Mouse (Mus musculus) heart, embryonic 11.5 days (tissue): ENCODE data around the gene S1pr4. TPM values are rescaled to one million over a fixed set of nuclear protein-coding genes. Genes with fewer than 3 reads are reported as not detected.

Experiments used
- ATAC-seq: fragments of 200-750 bp; cut with Nextera tagmentation; replicated peaks from 2 replicates; pipeline ENCODE4 v1.8.0; 2017; ENCODE audit warnings: moderate library complexity; ENCODE audit not compliant: insufficient number of reproducible peaks, low FRiP score, low TSS enrichment
- H3K27ac ChIP-seq: fragments of 300-500 bp; sonication (generic); 2 replicates; pipeline ENCODE4 v1.5.1; 2014; ENCODE audit warnings: mild to moderate bottlenecking, low read depth, low read length
- H3K27me3 ChIP-seq: fragments of 300-500 bp; sonication (generic); 2 replicates; pipeline ENCODE4 v1.6.1; 2014; ENCODE audit warnings: mild to moderate bottlenecking, low read length, mixed read lengths; ENCODE audit not compliant: control insufficient read depth, insufficient read depth
- H3K36me3 ChIP-seq: fragments of 300-500 bp; sonication (generic); 2 replicates; pipeline ENCODE4 v1.6.1; 2014; ENCODE audit warnings: mild to moderate bottlenecking, low read length, moderate library complexity, mixed read lengths; ENCODE audit not compliant: control insufficient read depth, insufficient read depth
- H3K4me1 ChIP-seq: fragments of 300-500 bp; sonication (generic); 2 replicates; pipeline ENCODE4 v1.6.1; 2014; ENCODE audit warnings: low read length; ENCODE audit not compliant: control insufficient read depth, insufficient read depth
- H3K4me2 ChIP-seq: fragments of 300-500 bp; sonication (generic); 2 replicates; pipeline ENCODE4 v1.6.1; 2014; ENCODE audit warnings: mild to moderate bottlenecking, moderate library complexity
- H3K4me3 ChIP-seq: fragments of 300-500 bp; sonication (generic); 2 replicates; pipeline ENCODE4 v1.5.1; 2014; ENCODE audit warnings: low read depth, low read length
- H3K9ac ChIP-seq: fragments of 300-500 bp; sonication (generic); 2 replicates; pipeline ENCODE4 v1.6.1; 2014; ENCODE audit warnings: mild to moderate bottlenecking, low read depth, low read length, moderate library complexity
- H3K9me3 ChIP-seq: fragments of 300-500 bp; sonication (generic); replicated peaks from 2 replicates; pipeline ENCODE4 v1.6.1; 2016; ENCODE audit warnings: low read length; ENCODE audit not compliant: control insufficient read depth
- WGBS: fragments of 180-500 bp; shearing (Covaris S2); extraction: QIAGEN DNeasy Blood & Tissue Kit; methylation state at CpG from one replicate; pipeline ENCODE4 v1.1.7; 2014; ENCODE audit not compliant: insufficient replicate concordance; 5-methylcytosine and 5-hydroxymethylcytosine counted together
- polyA plus RNA-seq: library from polyadenylated mRNA; unstranded; fragments of >200 nt; fragmentation: Nextera tagmentation; extraction: Ambion mirVana; gene quantifications from 2 replicates; pipeline ENCODE4 v1.2.1, GENCODE M21; 2014

Gene S1pr4
- polyA plus RNA-seq, 1 experiment from 2014 or later: 0.79 TPM

DNA sequence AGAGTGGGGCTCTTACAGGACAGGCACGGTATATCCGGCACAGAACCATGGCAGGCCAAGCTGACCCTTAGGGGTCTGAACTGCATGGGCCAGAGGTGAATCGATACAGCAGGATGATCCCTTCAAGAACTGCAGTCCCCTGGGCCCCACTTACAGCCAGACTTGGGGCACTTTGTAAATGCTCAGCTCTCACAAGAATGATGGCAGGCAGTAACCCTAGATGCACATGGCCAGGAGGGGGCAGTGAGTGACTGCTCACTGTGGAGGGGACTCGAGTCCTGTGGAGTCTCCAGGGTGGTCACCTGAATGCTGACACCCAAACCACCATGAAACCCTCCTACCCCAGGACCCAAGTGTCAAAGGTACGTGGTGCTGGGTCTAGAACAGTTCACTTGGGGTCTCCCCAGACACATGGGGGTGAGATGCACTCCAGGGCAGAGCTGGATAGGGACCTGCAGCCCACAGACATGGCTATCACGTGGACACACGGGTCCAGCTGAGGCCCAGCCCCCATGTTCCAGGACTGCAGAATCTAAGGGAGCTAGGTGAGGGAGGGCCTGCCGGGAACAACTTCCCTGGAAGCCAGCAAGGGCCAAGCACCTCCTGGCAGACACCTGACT is 6.2 kb downstream of the S1pr4 start:
- H3K4me1 ChIP-seq: peaks cover 16% of the 10 kb centered on the region
- no peak for ATAC-seq
- peaks cover 36% of the 10 kb centered on the region for H3K36me3 ChIP-seq
- H3K4me2 ChIP-seq: no peak overlapping the region
- no peak overlapping the region for H3K27ac ChIP-seq
- 84% methylated on average over 8 of the region's 8 CpGs for WGBS
- no peak overlapping the region for H3K4me3 ChIP-seq
- H3K27me3 ChIP-seq: no peaks in the 10 kb centered on the region
- no peaks in the 10 kb centered on the region for H3K9me3 ChIP-seq
- H3K9ac ChIP-seq: no peak overlapping the region; the same call in 1 of the 2 replicates

GRCm38 (mm10) chr10:81492606-81493240 is 7.2 kb downstream of the S1pr4 start:
- WGBS: 90% methylated on average over 11 of the region's 11 CpGs
- peaks cover 16% of the 10 kb centered on the region for H3K4me1 ChIP-seq
- no peak overlapping the region for H3K9ac ChIP-seq
- peaks cover 42% of the 10 kb centered on the region for H3K36me3 ChIP-seq
- H3K27me3 ChIP-seq: no peaks in the 10 kb centered on the region
- no peak for ATAC-seq
- H3K9me3 ChIP-seq: no peaks in the 10 kb centered on the region
- H3K4me3 ChIP-seq: no peak overlapping the region
- no peak overlapping the region for H3K4me2 ChIP-seq
- no peak overlapping the region for H3K27ac ChIP-seq

DNA sequence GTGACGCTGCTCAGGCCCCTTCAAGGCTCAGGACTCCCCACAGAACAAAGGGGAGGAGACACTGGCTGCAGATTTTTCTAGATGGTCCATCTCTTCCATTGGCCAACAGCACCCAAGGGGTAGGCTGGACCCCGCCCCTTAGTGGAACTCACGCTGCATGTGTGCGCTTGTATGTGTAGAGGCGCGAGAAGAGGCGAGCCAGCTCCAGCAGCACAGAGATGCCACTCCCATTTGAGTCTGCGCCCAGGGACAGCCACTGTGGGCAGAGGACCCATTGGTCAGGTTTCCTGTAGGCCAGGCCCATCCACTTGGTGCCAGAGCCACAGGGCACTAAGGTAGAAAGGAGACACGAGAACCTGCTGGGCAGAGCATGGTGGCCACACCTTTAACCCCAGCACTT is 8.9 kb downstream of the S1pr4 start:
- no peak overlapping the region for H3K4me2 ChIP-seq
- H3K4me3 ChIP-seq: no peak overlapping the region
- no peak for ATAC-seq
- H3K27me3 ChIP-seq: no peaks in the 10 kb centered on the region
- H3K27ac ChIP-seq: no peak overlapping the region
- WGBS: 91% methylated on average over 9 of the region's 9 CpGs
- H3K9me3 ChIP-seq: no peaks in the 10 kb centered on the region
- H3K9ac ChIP-seq: no peak overlapping the region
- peaks cover 16% of the 10 kb centered on the region for H3K4me1 ChIP-seq
- peaks cover 53% of the 10 kb centered on the region for H3K36me3 ChIP-seq

GRCm38 (mm10) chr10:81489941-81490340 is 10.0 kb downstream of the S1pr4 start:
- peaks cover 53% of the 10 kb centered on the region for H3K36me3 ChIP-seq
- H3K4me3 ChIP-seq: no peak overlapping the region
- H3K9ac ChIP-seq: no peak overlapping the region
- no peak overlapping the region for H3K4me2 ChIP-seq
- peaks cover 10% of the 10 kb centered on the region for H3K4me1 ChIP-seq
- H3K27me3 ChIP-seq: no peaks in the 10 kb centered on the region
- WGBS: 89% methylated on average over 14 of the region's 14 CpGs
- no peak overlapping the region for H3K27ac ChIP-seq
- no peaks in the 10 kb centered on the region for H3K9me3 ChIP-seq
- ATAC-seq: no peak

DNA sequence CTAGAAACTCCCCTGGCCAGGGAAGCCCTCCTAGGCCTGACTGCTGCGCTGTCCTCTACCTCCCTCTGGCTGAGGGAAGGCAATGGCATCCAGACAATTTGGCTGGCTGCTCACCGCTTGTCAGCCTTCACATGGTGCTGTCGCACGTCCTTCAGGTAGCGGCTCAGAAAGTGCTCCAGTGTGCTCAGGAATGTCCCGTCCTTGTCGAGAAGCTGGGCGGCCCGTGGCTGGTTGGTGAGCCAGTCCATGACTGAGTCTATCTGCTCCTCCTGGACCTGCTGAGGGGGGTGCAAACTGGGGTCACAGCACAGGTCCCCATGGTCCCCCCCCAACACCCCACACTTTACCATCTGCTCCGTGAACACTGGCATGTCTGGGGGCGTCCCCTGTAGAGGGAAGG is 11.9 kb downstream of the S1pr4 start:
- WGBS: 63% methylated on average over 11 of the region's 11 CpGs
- H3K27ac ChIP-seq: no peak overlapping the region
- H3K4me3 ChIP-seq: no peak overlapping the region
- no peaks in the 10 kb centered on the region for H3K9me3 ChIP-seq
- H3K36me3 ChIP-seq: peaks cover 50% of the 10 kb centered on the region
- H3K4me2 ChIP-seq: no peak overlapping the region
- no peaks in the 10 kb centered on the region for H3K4me1 ChIP-seq
- no peaks in the 10 kb centered on the region for H3K27me3 ChIP-seq
- no peak for ATAC-seq
- H3K9ac ChIP-seq: no peak overlapping the region

DNA sequence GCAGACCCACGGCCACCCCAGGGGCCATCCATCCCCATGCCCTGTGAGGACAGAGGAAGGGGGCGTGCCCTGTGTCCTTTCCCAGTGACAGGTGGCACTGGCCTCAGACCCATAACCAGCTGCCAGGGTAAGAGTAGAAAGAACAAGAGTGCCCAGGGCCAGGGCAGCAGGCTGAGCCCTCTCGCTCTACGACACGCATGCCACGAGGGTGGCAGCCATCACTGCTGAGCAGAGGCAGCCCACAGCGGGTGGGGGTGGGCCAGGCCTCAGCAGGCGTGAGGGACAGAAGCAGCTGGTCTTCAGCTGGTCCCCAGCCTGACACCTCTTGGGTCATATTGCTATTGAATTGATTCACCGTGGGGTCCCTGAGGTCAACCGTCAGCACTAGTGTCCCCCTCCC is 13.4 kb downstream of the S1pr4 start:
- Histone ChIP-seq H3K4me3 (no peak overlapping the region), H3K9me3 (no peaks in the 10 kb centered on the region), H3K9ac (no peak overlapping the region), H3K36me3 (peaks cover 39% of the 10 kb centered on the region), H3K4me1 (peaks cover 6% of the 10 kb centered on the region; the same call in 1 of the 2 replicates), H3K4me2 (no peak overlapping the region), H3K27ac (no peak overlapping the region), H3K27me3 (peaks cover 14% of the 10 kb centered on the region)
- WGBS: 87% methylated on average over 10 of the region's 10 CpGs
- ATAC-seq: no peak

GRCm38 (mm10) chr10:81485479-81486018 is 14.4 kb downstream of the S1pr4 start:
- Histone ChIP-seq H3K36me3 (peaks cover 29% of the 10 kb centered on the region), H3K4me1 (peaks cover 6% of the 10 kb centered on the region; the same call in 1 of the 2 replicates), H3K9ac (no peak overlapping the region), H3K27ac (no peak overlapping the region), H3K27me3 (peaks cover 23% of the 10 kb centered on the region), H3K9me3 (no peaks in the 10 kb centered on the region), H3K4me3 (no peak overlapping the region), H3K4me2 (no peak overlapping the region)
- no peak for ATAC-seq
- WGBS: 70% methylated on average over 7 of the region's 7 CpGs

- Histone ChIP-seq H3K4me1 (peaks cover 6% of the 10 kb centered on the region; the same call in 1 of the 2 replicates), H3K4me3 (no peak overlapping the region), H3K27me3 (peaks cover 27% of the 10 kb centered on the region), H3K9me3 (no peaks in the 10 kb centered on the region), H3K36me3 (peaks cover 27% of the 10 kb centered on the region), H3K4me2 (no peak overlapping the region), H3K27ac (no peak overlapping the region), H3K9ac (no peak overlapping the region)
- WGBS: 23% methylated on average over 2 of the region's 2 CpGs
- ATAC-seq: no peak
These were observed 14.9 kb downstream of the S1pr4 start for GRCm38 (mm10) chr10:81485060-81485449.
